Mouse (Mus musculus) heart, postnatal 14 days (tissue): ENCODE data around the gene Ccdc3. TPM values are rescaled to one million over a fixed set of nuclear protein-coding genes. Genes with fewer than 3 reads are reported as not detected.

Experiments
- DNase-seq, 2 experiments: peaks; one replicate each; pipeline ENCODE4 v3.0.0; 2021 to 2022
- intact Hi-C: fragments of 180-260 bp; cut with DNase I; formaldehyde crosslinking; loops from one replicate; pipeline ENCODE4 v1.15.1; 2025
- long read RNA-seq, 2 experiments: library from polyadenylated mRNA; stranded (forward); transcript quantifications; one replicate each; pipeline ENCODE4 v2.0.0; 2021
- total RNA-seq, 2 experiments: library from RNA; stranded (reverse); gene quantifications; 2 replicates each; pipeline ENCODE4 v1.2.3; 2021

Ccdc3 gene
- total RNA-seq: 1 to 10 TPM; 5.2 to 6.0 TPM
- long read RNA-seq, experiment 1, transcript Ccdc3-201 (3 exons, 2,670 nt): major isoform, 9 of 10 reads
- long read RNA-seq, experiment 1, partial matches to known transcripts: 0 of 10 reads
- long read RNA-seq, experiment 1, other reads (novel, unspliced or antisense): 1 of 10 reads
- long read RNA-seq, experiment 2, transcript Ccdc3-201 (3 exons, 2,670 nt): major isoform, 5 of 8 reads
- long read RNA-seq, experiment 2, partial matches to known transcripts: 0 of 8 reads
- long read RNA-seq, experiment 2, other reads (novel, unspliced or antisense): 3 of 8 reads

DNA sequence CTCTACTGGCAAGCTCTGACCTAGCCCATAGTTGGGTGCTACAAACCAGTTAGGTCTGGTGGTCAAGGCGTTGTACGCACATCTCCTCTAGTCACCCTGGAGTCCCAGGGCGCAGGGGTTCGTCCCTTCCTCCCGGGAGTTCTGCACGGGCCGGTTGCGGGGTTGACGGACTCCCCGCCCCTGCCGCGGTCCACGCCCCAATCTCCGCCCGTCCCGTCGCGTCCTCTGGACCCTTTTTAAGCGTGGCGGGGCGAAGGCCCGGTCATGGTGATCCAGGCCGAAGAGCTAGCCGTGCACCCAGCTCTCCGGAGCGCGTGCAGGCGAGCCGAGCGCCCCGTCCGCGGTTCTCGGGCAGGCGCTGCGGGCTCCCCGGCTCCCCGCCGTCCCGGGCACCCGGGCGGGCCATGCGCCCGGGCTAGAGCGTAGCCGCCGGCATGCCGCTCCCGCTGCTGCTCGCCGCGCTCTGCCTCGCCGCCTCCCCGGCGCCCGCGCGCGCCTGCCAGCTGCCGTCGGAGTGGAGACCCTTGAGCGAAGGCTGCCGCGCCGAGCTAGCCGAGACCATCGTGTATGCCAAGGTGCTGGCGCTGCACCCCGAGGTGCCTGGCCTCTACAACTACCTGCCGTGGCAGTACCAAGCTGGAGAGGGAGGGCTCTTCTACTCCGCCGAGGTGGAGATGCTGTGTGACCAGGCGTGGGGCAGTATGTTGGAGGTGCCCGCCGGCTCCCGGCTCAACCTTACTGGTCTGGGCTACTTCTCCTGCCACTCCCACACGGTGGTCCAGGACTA is at the start of gene Ccdc3:
Gene Ccdc3 (plus strand): TSS at position 277 of the 787 bp plus-strand sequence.
- intact Hi-C loops: no loop called here
- peak; percentile 40 to 49 for DNase-seq

DNA sequence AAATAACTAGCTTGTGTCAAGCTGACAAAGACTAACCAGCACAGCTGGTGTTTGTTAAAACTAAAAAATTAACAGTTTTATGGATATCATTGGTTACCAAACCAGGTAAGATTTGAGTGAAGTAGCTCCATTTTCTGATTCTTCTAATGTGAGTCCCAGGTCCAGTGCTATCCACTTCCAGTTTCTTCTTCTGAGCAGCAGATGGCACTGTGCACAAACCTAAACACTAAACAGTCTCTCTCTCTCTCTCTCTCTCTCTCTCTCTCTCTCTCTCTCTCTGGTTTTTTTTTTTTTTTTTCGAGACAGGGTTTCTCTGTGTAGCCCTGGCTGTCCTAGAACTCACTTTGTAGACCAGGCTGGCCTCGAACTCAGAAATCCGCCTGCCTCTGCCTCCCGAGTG is 47.2 kb upstream of the Ccdc3 start:
- intact Hi-C loops: loop anchor here (5.0 to 10.0 kb wide), 2 partner anchors 154 to 312 kb away; no protein-coding TSS in a partner anchor
- peak; percentile 8 to 38 for DNase-seq

DNA sequence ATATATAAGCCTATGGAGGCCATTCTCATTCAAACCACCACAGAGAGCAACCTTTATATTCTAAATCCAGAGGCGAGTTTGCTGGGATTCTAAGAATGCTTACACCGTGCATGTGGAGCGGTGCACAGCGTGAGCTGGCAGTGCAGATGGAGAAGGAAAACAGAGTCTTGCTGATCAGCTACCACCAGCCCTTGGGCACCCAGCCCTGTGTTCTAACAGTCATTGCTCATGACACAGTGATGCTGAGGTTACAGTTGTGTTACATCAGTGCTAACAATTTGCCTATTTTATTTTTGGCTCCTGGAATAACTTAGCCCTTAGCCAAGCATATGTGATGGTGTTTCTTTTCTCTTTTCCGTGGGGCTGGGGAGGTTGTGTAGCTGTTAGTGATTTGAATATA is 42.7 kb upstream of the Ccdc3 start:
- intact Hi-C loops: loop anchor here (5.0 to 10.0 kb wide), 2 partner anchors 150 to 307 kb away; no protein-coding TSS in a partner anchor
- no peak for DNase-seq

DNA sequence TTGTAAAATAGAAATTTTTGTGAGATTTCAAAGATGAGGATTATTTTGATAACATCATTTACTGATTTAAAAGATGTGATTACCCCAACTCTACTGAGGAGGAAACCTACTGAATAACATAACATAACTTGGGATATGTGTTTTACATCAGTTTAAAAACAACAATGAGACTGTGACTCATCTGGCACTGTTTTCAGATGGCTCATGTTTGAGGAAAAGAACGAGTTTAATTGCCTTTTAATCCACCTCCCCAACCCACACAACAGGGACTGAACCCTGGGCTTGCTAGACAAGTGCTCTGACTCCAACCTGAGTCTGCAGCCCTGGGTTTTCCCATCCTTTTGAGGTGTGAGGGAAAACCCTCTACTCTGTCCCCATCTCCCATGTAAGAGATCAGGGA is 42.3 kb upstream of the Ccdc3 start:
- intact Hi-C loops: loop anchor here (10.0 kb wide), 1 partner anchor 149 kb away; no protein-coding TSS in a partner anchor
- DNase-seq: no peak

DNA sequence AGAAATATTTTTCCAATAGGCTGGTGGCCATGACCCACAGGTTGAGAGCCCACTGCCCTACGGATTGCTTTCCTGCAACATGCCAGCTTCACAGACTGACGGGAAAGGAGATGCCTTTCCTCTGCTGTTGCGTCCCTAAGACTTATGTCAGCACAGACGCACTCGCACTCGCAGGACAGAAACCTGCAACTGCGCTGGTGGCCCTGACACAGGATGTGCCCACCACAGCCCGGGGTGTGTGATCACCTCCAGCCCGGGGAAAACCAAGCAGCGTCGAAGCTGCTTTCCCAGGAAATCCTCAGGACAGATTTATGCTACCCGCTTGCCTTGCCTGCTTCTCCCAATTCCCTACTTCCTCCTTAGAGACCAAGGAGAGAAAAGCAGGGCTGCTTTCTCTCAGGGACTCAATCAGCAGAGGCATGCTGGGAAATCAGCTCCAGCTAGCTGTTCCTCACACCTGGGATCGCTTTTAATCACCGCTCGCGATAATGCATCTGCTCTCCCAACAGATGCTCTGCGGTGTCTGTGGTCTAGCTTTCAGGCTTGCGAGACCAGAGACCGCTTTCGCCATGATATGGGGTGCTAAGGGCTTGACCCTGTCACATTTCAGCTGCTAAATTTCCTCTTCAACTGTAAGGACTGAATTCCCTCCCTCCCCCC is 39.7 kb upstream of the Ccdc3 start:
- no peak for DNase-seq
- intact Hi-C loops: loop anchor here (10.0 kb wide), 1 partner anchor 147 kb away; no protein-coding TSS in a partner anchor

DNA sequence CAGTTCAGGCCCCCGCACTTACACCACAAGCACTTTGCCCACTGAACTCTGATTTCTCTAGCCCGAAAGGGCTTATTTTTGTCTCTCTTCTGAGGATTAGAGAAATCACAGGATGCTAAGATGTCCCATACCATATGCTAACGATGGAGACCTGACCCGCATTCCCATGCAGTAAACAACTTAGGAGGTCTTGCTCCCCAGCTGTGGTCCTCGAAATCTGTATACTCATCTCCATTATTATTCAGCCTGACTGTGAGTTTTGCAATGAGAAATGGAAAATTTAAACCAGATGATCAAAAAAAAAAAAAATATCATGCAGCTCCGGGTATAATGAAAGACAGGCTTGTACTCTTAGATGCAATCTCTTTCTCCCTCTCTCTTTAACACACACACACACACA is 38.4 kb upstream of the Ccdc3 start:
- intact Hi-C loops: loop anchor here (10.0 kb wide), 1 partner anchor 146 kb away; no protein-coding TSS in a partner anchor
- no peak for DNase-seq

DNA sequence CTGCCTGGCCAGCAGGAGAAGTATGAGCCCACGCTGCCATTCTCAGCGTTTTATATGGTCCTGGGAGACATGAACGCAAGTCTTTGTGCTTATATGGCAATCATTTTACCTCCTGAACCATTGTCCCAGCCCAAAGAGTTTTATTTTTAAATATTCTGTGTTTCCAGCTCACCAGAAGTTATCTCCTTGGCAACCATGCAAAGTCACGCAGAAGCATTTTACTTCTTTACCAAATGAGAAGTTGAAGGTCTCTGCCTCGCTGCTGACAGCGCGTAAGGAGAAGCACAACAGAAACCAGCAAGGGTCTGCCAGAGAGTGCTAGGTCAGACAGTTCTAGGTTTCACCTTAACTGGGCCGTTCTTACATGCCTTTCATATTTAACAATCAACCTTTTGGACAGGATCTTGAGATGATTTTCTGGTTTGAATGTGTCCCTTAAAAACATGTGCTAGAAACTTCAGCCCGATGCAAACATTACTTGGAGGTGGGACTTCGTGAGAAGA is 35.8 kb upstream of the Ccdc3 start:
- DNase-seq: no peak
- intact Hi-C loops: no loop called here

DNA sequence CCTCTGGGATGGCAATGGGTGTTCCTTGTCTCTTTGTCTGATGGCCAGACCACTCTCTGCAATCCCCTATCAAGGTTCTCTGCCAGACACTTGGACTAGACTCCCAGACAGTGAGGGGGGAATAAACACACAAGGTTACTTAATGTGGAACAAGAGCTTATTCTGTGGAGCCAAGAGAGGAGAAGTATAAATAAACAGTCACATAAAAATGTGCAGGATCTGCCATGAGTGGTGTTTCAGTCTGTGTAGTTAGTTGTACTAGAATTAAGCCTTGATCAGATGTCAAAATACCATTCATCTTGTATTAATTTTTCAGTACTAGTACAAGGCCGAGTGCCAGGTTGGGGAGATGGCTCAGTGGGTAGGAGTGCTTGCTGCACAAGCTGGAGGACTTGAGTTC is 34.7 kb upstream of the Ccdc3 start:
- no peak for DNase-seq
- intact Hi-C loops: no loop called here

DNA sequence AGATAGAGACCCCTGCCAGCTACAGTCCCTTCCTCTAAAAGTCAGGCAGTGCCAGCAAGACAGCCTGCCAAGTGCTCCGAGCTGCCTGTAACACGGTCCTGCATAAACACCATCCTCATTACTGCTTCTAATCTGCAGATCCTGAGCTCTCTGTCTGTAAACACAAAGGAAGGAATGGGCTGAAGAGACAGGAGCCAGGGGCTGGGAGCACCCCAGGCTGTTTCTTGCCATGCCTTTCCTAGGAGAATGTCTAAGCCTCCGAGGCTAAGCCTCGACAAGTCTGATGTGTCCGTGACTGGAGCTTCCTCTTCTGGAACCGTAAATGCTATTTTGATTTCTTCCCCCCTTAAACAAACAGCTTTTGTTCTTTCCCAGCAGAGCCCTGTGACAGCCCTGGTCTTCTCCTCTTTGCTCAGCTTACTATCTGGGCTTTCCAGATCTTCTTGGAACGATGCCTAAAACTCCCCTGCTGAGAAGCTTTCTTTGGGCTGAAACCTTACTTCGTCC is 24.7 kb upstream of the Ccdc3 start:
- intact Hi-C loops: no loop called here
- DNase-seq: no peak

DNA sequence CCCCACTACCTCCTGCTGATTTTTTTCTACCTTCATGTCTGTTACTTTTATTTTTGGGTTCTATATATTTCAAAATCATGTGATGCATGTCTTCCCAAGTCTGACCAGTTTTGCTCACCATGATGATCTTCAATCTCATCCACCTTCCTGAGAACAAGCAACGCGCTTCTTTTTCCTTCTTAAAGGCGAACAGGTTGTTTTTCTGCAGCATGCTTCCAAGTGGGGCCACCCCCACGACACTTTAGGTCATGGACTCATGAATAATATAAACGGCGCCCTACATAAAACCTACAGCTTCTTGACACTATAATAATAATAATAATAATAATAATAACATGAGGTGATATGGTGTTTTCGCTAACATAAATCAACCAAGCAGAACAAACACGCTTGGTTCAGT is 23.2 kb upstream of the Ccdc3 start:
- DNase-seq: no peak
- intact Hi-C loops: no loop called here

DNA sequence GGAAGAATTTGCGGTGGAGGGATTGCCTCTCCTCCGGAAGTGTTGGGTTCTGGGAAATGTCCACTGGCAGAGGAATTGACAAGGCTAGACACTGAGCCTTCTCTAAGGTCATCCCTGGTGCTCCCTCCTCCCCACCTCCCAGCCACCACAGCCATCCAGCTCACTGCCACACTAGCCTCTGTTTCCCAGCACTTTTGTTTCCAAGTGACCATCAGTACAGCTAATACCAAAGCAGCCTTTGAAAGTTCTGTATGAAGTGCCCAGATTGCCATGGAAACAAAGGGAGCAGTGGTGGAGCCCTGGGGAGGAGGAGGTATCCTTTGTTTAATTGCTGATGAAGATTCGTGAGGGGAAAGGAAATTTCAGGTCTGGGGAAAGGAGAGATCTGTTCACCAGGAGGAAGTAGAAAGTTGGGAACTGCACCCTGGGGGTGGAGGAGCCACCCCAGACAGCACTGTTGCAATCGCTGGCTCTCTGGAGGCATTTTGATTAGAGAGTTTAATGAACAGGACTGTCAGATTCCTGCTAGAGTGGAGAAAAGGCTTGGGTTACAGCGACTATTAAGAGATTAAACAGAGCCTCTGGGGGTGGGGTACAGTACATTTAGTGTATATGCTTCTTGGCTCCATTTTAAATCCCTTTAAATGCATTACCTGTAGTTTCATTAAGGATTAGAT is 20.6 kb upstream of the Ccdc3 start:
- intact Hi-C loops: no loop called here
- no peak for DNase-seq

DNA sequence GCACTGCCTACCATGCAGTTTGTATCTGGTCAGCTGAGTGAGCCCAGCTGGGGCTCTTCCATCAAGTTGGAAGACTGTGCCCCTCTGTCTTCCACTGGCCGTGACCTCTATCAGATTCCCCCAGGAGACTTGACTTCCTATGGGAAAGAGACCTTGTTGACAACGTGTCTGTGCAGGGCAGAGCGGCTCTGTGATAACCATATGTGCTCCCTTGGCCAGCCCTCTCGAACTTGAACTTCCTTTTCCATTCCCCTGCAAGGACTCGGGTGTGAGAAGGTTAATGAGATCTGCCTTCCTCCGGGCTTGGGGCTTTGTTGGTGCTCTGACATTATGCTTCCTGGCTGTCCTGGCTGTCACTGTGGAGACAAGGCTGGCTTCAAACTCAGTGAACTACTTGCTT is 12.1 kb upstream of the Ccdc3 start:
- intact Hi-C loops: no loop called here
- no peak for DNase-seq

DNA sequence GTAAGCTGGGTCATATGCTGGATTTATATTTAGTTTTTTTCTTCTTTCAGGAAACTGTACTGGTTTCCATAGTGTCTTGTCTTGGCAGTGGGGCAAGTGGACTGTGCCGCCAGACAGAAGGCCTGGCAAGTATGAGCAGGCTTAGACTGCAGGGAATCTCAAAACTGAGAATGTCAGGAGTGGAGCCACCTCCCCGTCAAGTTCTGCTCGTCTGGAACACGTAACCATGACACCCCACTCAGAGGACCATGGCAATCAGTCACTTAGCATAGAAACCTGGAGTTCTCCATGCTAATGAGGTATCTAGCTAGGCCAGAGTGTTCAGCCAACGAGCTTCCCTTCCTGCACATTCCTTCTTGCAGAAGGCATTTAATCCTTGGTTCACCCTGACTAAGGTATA is 10.2 kb upstream of the Ccdc3 start:
- intact Hi-C loops: no loop called here

DNA sequence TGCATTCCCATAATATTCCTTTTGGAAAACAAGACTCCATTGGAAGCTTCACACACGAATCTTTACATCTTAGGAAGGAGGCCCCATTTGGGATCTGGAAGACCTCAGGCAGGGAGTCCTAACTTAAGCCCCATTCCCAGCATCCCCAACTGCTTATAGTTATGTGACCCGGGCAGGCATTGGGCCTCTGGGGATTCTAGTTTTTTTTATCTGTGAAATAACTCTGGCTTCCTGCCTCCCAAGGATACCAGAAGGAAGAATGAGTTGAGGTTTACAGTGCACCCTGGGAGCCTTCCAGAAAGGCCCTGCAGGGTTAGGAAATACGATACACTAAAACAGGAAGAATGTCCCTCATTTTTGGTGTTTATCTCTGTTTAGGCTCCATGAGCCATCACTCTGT is 8.5 kb upstream of the Ccdc3 start:
- DNase-seq: no peak
- intact Hi-C loops: no loop called here

More for the DNA sequence above, 10.2 kb upstream of the Ccdc3 start:
- no peak for DNase-seq

DNA sequence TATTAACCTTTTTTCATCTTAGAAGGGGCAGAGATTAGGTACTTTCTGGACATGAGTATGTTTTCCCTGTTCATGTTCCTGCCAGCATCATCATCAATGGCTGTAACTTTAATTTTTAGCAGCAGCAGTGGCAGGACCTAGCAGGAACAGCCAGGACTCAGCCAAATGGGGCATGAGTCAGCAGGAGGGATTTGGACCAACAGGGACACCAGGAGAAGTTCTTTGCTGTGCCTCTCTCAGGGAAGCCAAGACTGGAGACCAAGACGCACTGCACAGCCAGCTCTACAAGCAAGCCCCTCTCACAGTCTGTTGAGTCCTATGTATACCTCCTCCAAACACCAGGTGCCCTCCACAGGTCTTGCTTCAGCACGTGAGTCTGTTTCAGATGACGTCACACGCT is 5.5 kb upstream of the Ccdc3 start:
- no peak for DNase-seq

DNA sequence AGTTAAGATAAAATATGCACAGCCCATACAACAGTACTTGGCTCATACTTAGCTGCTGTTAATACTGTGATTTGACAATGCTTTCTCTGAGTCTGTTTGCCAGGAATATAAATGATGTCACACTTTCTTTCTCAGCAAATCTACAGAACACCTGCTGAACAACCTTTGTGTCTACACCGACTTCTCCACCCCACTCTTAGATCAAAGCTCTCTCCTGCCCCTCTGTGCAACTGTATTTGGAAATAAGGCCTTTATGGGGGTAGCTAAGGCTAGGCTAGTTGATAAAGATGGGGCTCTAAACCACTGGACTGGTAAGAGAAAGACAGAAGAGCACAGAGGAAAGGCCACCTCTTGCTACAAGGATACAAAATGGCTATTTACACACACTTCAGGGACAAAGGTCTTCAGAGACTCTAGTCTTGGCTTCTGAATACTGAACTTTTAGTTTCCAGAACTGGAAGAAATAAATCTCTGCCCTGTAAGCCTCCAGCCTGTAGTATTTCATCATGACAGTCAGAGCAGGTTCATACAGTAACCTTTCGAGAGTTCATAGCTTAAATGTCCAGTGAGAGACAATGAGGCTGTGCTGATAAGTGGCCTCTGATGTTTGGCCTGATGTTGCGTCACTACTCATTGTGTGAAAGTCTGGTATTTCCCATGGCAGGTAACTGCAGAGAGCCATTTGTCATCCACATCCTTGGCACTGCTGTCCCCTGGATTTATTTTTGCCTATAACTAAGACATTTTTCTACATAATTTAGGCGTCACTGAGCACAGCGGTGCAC is 2.4 kb upstream of the Ccdc3 start:
- DNase-seq: no peak
- intact Hi-C loops: no loop called here

More for the DNA sequence above, 5.5 kb upstream of the Ccdc3 start:
- intact Hi-C loops: no loop called here

DNA sequence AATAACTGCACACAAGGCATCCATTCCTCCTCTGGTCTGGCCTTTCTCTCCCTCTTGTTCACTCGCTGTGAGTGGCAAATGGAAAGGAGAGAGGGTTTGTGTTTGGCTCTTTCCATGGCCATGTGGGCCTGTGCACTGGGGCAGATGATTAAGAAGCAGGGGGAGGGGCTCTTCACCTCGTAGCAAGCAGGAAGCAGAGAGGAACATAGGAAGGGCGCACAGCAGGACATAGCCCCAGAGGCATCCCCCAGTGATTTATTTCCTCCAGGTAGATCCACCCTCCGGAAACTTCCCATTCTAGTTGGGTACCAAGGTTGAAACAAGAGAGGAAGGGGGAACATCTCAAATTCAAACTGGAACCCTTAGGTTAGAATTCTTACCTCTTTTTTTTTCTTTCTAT is 2.4 kb downstream of the Ccdc3 start:
- intact Hi-C loops: no loop called here

DNA sequence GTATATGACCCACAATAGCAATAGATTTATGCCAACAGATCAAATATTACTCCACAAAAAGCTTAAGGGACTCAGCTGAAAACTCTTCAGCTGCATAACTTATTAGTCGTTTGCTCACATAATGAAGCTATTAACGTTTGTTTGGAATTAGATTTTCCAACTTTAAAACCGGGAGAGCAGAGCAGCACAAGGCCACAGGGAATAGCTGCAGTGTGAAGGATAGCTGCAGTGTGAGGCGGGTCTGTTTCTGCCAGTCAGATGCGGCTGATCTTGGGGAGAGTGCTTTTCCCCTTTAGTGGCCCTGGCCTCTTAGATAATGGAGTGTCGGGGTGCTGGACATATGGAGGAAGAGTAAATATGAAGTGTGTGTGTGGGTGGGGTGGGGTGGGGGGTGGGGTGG is 6.9 kb downstream of the Ccdc3 start:
- DNase-seq: no peak
- intact Hi-C loops: no loop called here

More for the DNA sequence above, 2.4 kb downstream of the Ccdc3 start:
- no peak for DNase-seq

DNA sequence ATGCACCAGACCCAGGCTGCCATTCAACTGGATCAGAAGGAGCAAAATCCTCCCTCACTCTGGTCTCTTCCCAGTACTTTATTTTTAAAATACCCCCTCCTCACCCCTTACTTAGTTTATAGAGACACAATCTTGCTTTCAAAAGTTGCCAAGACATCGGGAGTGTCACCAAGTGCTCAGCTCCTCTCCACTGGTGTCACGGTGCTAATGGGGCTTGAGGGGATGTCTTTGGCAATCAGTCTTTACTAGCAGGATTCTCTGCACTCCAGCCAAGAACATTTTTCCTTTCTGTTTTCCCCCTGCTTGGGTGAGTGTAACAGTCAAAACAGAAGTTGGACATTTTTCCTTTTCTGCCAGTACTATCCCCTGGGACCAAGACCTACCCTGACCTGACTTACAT is 10.3 kb downstream of the Ccdc3 start:
- DNase-seq: no peak
- intact Hi-C loops: no loop called here
